Mouse (Mus musculus): ENCODE results near the gene Pole4. TPM values are rescaled to one million over a fixed set of nuclear protein-coding genes. Genes with fewer than 3 reads are reported as not detected.
A peak's percentile ranks its signal among the peaks of the same experiment; 100 is the strongest.

Pole4 gene
- polyA plus RNA-seq, 1 experiment from 2014 or later: 87.2 TPM

DNA sequence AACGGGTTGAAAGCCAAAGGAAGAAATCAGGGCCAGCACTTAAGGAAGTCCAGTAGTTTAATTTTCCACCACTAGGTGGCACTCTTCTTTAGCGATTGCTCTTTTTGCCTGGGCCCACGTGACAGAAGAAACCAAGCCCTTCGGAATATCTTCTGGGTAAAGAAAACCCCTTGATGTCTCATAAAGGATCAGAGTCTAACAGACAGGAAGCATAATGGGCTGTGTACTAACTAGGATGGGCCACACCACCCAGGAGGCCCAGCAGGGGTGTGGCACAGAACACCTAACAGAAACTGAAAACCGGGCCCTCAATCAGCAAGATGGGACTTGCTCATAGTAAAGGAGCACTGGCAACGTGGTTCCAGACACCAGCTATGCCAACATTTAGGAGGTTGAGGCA lies 35.1 kb upstream of the Pole4 start:
- no peaks in the 10 kb centered on the region for H3K4me1 ChIP-seq (replicated peaks)
- ATAC-seq: peak; percentile 72
- H3K9me3 ChIP-seq: no peaks in the 10 kb centered on the region
- H3K36me3 ChIP-seq: peaks cover 3% of the 10 kb centered on the region; the same call in 1 of the 2 replicates
- H3K4me3 ChIP-seq (replicated peaks): no peak overlapping the region
- H3K4me2 ChIP-seq (replicated peaks): no peak overlapping the region; the same call in 1 of the 2 replicates
- H3K27ac ChIP-seq: no peak overlapping the region
- no peak overlapping the region for H3K9ac ChIP-seq (replicated peaks)
- no peaks in the 10 kb centered on the region for H3K27me3 ChIP-seq
- WGBS: 32% methylated on average over 6 of the region's 6 CpGs

DNA sequence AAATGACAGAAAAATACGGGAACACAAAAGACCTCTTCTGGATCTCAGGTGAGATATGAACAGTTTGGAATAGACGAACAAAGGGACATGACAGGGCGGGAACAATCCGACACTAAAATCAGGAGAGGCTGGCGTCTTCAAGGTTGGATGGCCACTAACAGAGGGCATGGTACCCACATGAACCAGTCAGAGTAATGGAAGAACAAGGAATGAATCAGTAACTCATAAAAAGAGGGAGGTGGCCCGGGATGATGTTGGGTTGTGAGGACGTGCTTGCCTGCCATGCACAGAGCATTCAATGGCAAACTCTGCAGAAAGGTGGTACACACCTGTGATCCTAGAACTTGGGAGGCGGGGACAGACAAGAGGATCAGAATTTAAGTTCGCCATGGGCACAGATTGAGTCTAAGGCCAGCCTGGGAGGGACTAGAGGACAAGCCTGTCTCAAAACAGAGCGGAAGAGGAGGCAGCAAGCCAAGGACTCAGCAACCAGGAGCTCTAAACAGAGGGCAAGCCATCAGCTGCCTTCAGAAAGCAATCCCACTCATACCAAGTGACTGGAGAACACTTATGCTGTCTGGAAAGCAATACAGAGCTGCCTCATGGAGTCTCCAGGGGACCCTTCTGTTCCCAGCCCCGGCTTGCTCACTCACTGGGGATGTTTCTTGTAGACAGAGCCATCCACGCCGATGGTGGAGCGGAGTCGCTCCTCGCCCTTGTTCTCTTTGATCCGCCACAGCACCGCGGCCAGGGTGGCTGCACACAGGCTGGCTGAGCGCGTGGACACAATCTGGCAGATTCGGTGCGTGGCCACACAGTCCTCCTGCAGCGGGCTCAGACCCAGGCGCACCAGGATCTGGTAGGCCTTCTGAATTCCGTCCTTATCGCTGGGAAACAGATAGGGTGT lies 32.7 kb upstream of the Pole4 start:
- 0 out of 2 replicates have a peak, but pooled peaks cover 3% of the 10 kb centered on the region for H3K36me3 ChIP-seq
- no peak overlapping the region for H3K4me2 ChIP-seq (replicated peaks)
- no peaks in the 10 kb centered on the region for H3K9me3 ChIP-seq
- no peak overlapping the region for H3K27ac ChIP-seq
- WGBS: 94% methylated on average over 27 of the region's 27 CpGs
- H3K4me3 ChIP-seq (replicated peaks): no peak overlapping the region
- no peak overlapping the region for H3K9ac ChIP-seq (replicated peaks)
- no peaks in the 10 kb centered on the region for H3K4me1 ChIP-seq (replicated peaks)
- no peaks in the 10 kb centered on the region for H3K27me3 ChIP-seq
- ATAC-seq: no peak

DNA sequence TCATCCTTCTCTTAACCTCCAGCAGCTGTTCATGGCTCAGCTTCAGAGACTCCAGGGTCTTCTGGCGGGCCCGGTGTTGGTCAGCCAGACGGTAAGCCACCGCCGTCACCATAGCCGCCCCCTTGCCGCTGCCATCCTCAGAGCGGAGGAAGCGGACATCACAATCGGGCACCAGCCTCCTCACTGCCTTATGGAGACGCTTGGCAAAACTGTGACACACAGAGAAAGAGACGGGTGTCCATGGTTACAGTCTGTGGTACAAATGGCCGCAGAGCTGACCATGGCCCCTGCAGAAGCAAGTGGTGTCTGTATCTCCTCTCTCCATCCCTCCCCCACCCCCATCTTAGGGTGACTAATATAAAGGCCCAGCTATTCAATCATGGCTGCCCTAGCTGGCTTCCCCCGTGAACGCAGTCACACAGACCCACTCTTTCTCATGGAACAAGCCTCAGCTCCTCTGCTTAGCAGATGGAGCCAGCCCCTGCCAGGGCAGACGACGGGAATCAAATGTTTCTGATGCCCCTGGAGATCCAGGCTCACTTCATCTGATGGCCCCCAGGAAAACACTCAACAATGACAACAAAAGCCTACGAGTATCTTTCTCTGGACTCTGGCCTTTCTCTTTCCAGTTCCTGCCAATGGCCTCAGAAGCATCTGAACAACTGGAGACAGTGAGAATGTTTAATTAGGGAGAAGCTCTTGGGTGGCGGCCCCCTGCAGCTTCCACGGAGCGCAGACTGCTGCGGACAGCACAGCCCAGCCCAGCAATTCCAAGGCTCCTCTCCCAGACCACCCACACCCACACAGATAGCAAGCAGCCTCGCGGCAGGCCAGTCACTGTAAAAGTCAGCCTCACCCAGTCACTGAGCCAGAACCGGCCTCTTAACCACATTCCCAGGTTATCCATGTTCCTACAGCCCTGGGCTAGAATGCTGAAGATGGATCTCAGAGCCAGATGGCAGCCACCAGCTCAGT lies 31.7 kb upstream of the Pole4 start:
- Histone ChIP-seq H3K9ac (replicated peaks) (no peak overlapping the region), H3K4me3 (replicated peaks) (no peak overlapping the region), H3K9me3 (no peaks in the 10 kb centered on the region), H3K27ac (no peak overlapping the region), H3K4me2 (replicated peaks) (no peak overlapping the region), H3K4me1 (replicated peaks) (no peaks in the 10 kb centered on the region), H3K27me3 (no peaks in the 10 kb centered on the region), H3K36me3 (0 out of 2 replicates have a peak, but pooled peaks cover 4% of the 10 kb centered on the region)
- no peak for ATAC-seq
- 87% methylated on average over 25 of the region's 25 CpGs for WGBS

DNA sequence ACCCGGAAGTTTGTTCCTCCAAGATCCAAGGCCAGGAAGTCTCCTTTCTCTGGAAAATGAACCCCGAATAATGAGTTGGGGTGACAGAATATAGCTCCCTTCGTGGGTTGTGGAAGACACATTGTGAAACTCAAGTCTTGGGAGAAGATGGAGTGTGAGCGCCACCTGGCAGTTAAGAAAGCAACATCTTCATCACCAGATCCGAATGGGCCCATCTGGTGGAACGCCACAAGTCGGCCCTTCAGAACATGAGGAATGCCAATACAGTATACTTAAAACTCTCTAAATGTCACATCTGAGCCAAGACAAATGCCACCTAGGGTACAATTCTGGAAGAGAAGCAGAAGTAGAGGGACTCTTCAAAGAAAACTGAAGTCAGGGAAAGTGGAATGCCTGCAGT lies 30.2 kb upstream of the Pole4 start:
- 87% methylated on average over 7 of the region's 7 CpGs for WGBS
- Histone ChIP-seq H3K9ac (replicated peaks) (no peak overlapping the region), H3K27me3 (no peaks in the 10 kb centered on the region), H3K27ac (no peak overlapping the region), H3K4me1 (replicated peaks) (no peaks in the 10 kb centered on the region), H3K36me3 (peaks cover 16% of the 10 kb centered on the region; the same call in 1 of the 2 replicates), H3K4me2 (replicated peaks) (no peak overlapping the region), H3K9me3 (no peaks in the 10 kb centered on the region), H3K4me3 (replicated peaks) (no peak overlapping the region)
- ATAC-seq: no peak

DNA sequence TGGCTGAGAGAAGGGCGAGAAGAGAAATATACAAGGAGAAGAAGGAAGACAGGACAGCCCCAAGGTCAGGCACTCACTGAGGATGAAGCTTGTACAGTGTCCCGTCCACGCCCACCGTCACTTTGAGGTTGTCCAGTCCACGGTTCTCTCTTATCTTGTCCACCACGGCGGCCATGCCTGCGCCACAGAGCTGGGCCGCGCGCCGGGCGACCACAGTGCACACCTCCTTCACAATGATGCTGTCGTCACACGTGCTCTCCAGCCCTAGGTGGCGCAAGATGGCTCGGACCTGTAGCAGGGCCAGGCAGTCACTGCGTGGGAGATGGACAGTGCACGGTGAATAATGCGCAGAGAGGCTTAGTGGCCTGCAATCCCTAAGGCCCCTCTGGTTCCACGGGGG lies 23.5 kb upstream of the Pole4 start:
- no peak overlapping the region for H3K4me3 ChIP-seq (replicated peaks)
- ATAC-seq: 0 out of 2 replicates have a peak, but pooled peaks have one; percentile 40
- H3K27me3 ChIP-seq: no peaks in the 10 kb centered on the region
- H3K9me3 ChIP-seq: no peaks in the 10 kb centered on the region
- no peak overlapping the region for H3K27ac ChIP-seq
- no peak overlapping the region for H3K4me2 ChIP-seq (replicated peaks)
- peaks cover under 1% of the 10 kb centered on the region; the same call in 1 of the 2 replicates for H3K4me1 ChIP-seq (replicated peaks)
- H3K9ac ChIP-seq (replicated peaks): no peak overlapping the region
- 89% methylated on average over 21 of the region's 21 CpGs for WGBS
- peaks cover 29% of the 10 kb centered on the region for H3K36me3 ChIP-seq

DNA sequence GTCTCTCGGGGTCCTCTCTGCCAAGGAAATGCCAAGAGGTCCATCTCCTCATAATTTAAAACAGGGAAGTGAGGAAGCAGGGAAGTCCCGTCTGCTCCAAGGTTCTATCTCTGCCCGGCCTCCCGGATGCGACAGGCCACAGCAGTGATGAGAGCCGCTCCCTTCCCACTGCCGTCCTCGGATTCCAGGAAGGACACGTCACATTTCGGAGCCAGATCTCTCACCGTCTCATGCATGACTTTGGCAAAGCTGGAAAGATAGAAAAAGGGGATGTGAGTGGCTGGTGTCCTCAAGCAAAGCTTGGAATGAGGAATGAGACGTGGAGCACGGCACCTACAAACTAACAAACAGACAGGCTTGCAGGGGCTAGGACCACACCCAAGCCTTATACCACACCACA lies 22.0 kb upstream of the Pole4 start:
- no peaks in the 10 kb centered on the region for H3K9me3 ChIP-seq
- H3K27me3 ChIP-seq: no peaks in the 10 kb centered on the region
- H3K27ac ChIP-seq: no peak overlapping the region
- no peak for ATAC-seq
- H3K9ac ChIP-seq (replicated peaks): no peak overlapping the region
- H3K4me1 ChIP-seq (replicated peaks): peaks cover 9% of the 10 kb centered on the region
- no peak overlapping the region for H3K4me2 ChIP-seq (replicated peaks)
- 95% methylated on average over 13 of the region's 13 CpGs for WGBS
- no peak overlapping the region for H3K4me3 ChIP-seq (replicated peaks)
- peaks cover 29% of the 10 kb centered on the region for H3K36me3 ChIP-seq

DNA sequence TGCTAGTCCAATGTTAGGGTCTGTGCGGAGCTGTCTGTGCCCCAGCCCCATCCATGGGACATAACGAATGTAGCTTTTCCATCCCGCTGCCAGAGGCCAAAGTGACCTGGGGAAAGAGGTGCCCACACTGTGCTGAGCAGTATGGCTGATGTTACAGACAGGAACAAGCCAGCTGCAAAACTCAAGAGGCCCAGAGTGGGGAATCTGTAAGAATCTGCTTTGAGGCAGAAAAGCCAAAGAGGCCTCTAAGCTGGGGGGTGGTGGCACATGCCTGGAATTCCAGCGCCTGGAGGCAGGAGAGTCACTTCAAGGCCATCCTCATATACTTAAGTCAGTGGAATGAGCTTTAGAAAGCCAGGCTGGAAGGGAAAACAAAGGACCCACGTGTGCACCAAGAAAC lies 18.2 kb upstream of the Pole4 start:
- Histone ChIP-seq H3K4me1 (replicated peaks) (peaks cover 9% of the 10 kb centered on the region), H3K9ac (replicated peaks) (no peak overlapping the region), H3K27ac (no peak overlapping the region), H3K36me3 (peaks cover 11% of the 10 kb centered on the region; the same call in 1 of the 2 replicates), H3K27me3 (no peaks in the 10 kb centered on the region), H3K9me3 (no peaks in the 10 kb centered on the region), H3K4me2 (replicated peaks) (no peak overlapping the region), H3K4me3 (replicated peaks) (no peak overlapping the region)
- 49% methylated on average over 5 of the region's 5 CpGs for WGBS
- ATAC-seq: peak; percentile 55; the same call in 1 of the 2 replicates

DNA sequence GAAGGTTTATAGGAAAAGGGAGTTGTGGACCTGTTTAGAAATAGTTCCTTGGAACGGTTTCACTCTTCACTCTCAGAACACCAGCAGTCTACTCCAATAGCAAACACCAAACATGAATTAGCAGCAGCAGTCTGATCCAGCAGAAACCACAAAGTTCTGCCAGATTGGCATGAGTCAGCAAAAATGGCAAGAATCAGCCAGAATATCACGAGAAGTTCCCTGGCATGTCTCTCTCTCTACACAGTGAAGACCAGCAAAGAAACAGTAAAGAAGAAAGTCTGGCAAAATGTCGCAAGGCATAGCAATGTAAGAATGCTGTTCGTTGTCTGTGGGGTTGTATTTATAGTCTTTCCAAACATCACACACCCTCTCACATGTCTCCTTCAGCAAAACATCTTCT lies 11.0 kb upstream of the Pole4 start:
- 87% methylated on average over 4 of the region's 4 CpGs for WGBS
- ATAC-seq: no peak

DNA sequence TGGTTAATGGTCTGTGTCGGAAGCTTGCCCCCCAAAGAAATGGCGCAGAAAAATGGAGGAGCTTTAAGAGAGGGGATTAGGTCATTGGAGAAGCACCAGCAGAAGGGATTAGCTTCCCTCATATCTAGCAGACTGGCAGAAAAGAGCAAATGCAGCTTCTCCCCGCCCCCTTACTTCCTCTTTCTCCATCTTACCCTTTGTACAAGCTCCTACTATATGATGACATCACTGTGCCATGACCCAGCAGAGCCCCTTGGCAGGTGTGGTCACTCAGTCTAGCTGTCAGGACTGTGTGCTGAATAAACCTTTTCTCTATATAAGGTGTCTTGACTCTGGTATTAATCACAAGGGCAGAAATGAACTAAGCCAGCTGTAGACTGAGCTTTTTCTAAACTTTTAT lies 10.5 kb upstream of the Pole4 start:
- Histone ChIP-seq H3K4me2 (replicated peaks) (no peak overlapping the region), H3K9me3 (no peaks in the 10 kb centered on the region), H3K9ac (replicated peaks) (no peak overlapping the region), H3K4me3 (replicated peaks) (no peak overlapping the region), H3K27ac (no peak overlapping the region), H3K27me3 (no peaks in the 10 kb centered on the region), H3K36me3 (no peaks in the 10 kb centered on the region), H3K4me1 (replicated peaks) (no peaks in the 10 kb centered on the region)
- WGBS: 81% methylated on average over 3 of the region's 3 CpGs
- ATAC-seq: no peak

More for the DNA sequence above, 11.0 kb upstream of the Pole4 start:
- Histone ChIP-seq H3K9me3 (no peaks in the 10 kb centered on the region), H3K4me2 (replicated peaks) (no peak overlapping the region), H3K4me3 (replicated peaks) (no peak overlapping the region), H3K36me3 (no peaks in the 10 kb centered on the region), H3K9ac (replicated peaks) (no peak overlapping the region), H3K27ac (no peak overlapping the region), H3K27me3 (no peaks in the 10 kb centered on the region), H3K4me1 (replicated peaks) (no peaks in the 10 kb centered on the region)

DNA sequence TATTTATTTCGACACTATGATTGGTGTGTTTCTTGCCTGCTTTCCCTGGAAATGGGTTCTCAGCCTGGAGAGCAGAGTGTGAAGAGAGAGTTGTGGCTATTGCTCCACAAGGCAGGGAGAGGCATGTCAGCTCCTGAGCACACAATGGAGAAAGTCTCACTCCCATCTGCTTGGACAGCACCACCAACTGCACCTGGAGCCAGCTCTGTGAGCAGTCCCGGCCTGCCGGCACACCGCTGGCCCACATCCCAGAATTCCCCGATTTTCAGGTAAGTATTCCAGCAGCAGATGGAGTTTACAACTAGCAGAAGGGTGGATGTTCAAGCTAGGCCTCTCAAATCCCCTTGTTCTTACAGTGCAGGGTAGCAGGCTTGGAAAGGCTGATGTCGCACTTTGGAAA lies 10.1 kb upstream of the Pole4 start:
- H3K36me3 ChIP-seq: no peaks in the 10 kb centered on the region
- no peak for ATAC-seq
- WGBS: 89% methylated on average over 6 of the region's 6 CpGs
- H3K27me3 ChIP-seq: no peaks in the 10 kb centered on the region
- H3K27ac ChIP-seq: no peak overlapping the region
- H3K9me3 ChIP-seq: no peaks in the 10 kb centered on the region
- H3K4me2 ChIP-seq (replicated peaks): no peak overlapping the region
- no peak overlapping the region for H3K4me3 ChIP-seq (replicated peaks)
- no peaks in the 10 kb centered on the region for H3K4me1 ChIP-seq (replicated peaks)
- no peak overlapping the region for H3K9ac ChIP-seq (replicated peaks)

DNA sequence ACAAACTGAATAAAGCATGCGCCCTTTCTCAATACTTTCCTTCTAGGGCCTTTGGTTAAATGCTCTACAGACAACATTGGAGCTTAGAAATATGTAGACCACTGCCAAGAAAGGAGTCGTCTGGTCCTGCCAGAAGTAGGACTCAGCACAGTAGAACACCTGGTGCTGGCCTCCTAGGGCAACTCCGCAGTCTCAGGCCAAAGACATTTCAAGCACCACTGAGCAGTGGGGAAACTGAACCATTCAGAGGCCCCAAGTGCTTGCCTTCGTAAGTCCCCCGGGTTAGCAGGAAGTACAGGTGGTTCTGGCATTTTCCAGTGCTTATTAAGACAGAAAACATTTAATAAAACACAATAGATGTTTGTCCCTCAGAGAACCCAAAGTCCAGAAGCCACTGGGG lies 9.7 kb upstream of the Pole4 start:
- Histone ChIP-seq H3K4me3 (replicated peaks) (no peak overlapping the region), H3K36me3 (no peaks in the 10 kb centered on the region), H3K4me2 (replicated peaks) (no peak overlapping the region), H3K9ac (replicated peaks) (no peak overlapping the region), H3K27me3 (no peaks in the 10 kb centered on the region), H3K9me3 (no peaks in the 10 kb centered on the region), H3K27ac (no peak overlapping the region), H3K4me1 (replicated peaks) (no peaks in the 10 kb centered on the region)
- 0 out of 2 replicates have a peak, but pooled peaks have one; percentile 29 for ATAC-seq
- 90% methylated on average over 5 of the region's 5 CpGs for WGBS

DNA sequence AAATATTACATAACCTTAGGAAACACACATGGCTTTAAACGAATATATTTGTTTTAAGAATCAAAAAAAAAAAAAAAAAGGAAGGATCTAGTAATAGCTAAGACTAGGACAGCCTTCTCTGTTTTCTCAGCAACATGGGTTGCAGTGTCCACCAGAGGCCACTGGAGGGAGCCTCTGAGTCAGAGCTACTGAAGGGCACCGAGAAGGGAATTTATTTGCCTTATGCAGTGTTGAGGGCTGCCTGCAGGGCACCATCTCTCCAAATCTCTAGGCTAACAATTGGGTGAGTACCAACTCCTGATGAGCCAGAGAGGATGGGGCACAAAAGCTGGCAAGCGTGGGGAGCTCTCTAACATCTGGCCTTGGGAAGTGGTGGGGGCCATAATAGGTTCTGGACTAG lies 9.1 kb upstream of the Pole4 start:
- Histone ChIP-seq H3K36me3 (no peaks in the 10 kb centered on the region), H3K27me3 (no peaks in the 10 kb centered on the region), H3K4me2 (replicated peaks) (no peak overlapping the region), H3K27ac (no peak overlapping the region), H3K9ac (replicated peaks) (no peak overlapping the region), H3K4me1 (replicated peaks) (no peaks in the 10 kb centered on the region), H3K9me3 (no peaks in the 10 kb centered on the region), H3K4me3 (replicated peaks) (no peak overlapping the region)
- ATAC-seq: peak; percentile 83
- whole genome bisulfite sequencing: 16% methylated on average over 3 of the region's 3 CpGs

Data from midbrain, embryonic 13.5 days (tissue).